Mouse (Mus musculus) midbrain, postnatal 0 days (tissue): ENCODE measurements around the gene Pip5k1c. TPM values are rescaled to one million over a fixed set of nuclear protein-coding genes. Genes with fewer than 3 reads are reported as not detected.
A peak's percentile ranks its signal among the peaks of the same experiment; 100 is the strongest.

Source experiments
- ATAC-seq: fragments of 200-750 bp; cut with Nextera tagmentation; 2 replicates; pipeline ENCODE4 v1.8.0; 2017; ENCODE audit warnings: moderate number of reproducible peaks, mild to moderate bottlenecking, moderate TSS enrichment, moderate library complexity; ENCODE audit not compliant: low FRiP score
- DNase-seq: peaks from one replicate; pipeline ENCODE4 v3.0.0-alpha.2; 2015; ENCODE audit warnings: low spot score
- H3K27ac ChIP-seq: fragments of 300-500 bp; sonication (generic); 2 replicates; pipeline ENCODE4 v1.5.1; 2014; ENCODE audit warnings: low read depth, mild to moderate bottlenecking, low read length, mixed read lengths
- H3K27me3 ChIP-seq: fragments of 300-500 bp; sonication (generic); 2 replicates; pipeline ENCODE4 v1.6.1; 2014; ENCODE audit warnings: low read length, control low read depth, mixed read lengths; ENCODE audit not compliant: insufficient read depth
- H3K36me3 ChIP-seq: fragments of 300-500 bp; sonication (generic); 2 replicates; pipeline ENCODE4 v1.6.1; 2014; ENCODE audit warnings: low read length, control low read depth, mixed read lengths; ENCODE audit not compliant: insufficient read depth
- H3K4me1 ChIP-seq: fragments of 300-500 bp; sonication (generic); 2 replicates; pipeline ENCODE4 v1.6.1; 2014; ENCODE audit warnings: mild to moderate bottlenecking, control low read depth, antibody characterized with exemption, low read length, mixed read lengths; ENCODE audit not compliant: insufficient read depth
- H3K4me2 ChIP-seq: fragments of 300-500 bp; sonication (generic); 2 replicates; pipeline ENCODE4 v1.6.1; 2014; ENCODE audit warnings: low read depth, mild to moderate bottlenecking, low read length, mixed read lengths; ENCODE audit not compliant: poor library complexity, severe bottlenecking
- H3K4me3 ChIP-seq: fragments of 300-500 bp; sonication (generic); 2 replicates; pipeline ENCODE4 v1.5.1; 2014; ENCODE audit warnings: low read depth, mild to moderate bottlenecking, low read length, moderate library complexity
- H3K9ac ChIP-seq: fragments of 300-500 bp; sonication (generic); replicated peaks from 2 replicates; pipeline ENCODE4 v1.6.1; 2014; ENCODE audit warnings: mild to moderate bottlenecking, low read length, moderate library complexity, mixed read lengths; ENCODE audit not compliant: poor library complexity, severe bottlenecking
- H3K9me3 ChIP-seq: fragments of 300-500 bp; sonication (generic); 2 replicates; pipeline ENCODE4 v1.6.1; 2016; ENCODE audit warnings: low read length, control low read depth
- CTCF ChIP-seq: IDR thresholded peaks from 2 replicates; pipeline ENCODE4 v1.5.1; 2016; ENCODE audit warnings: antibody characterized with exemption, mild to moderate bottlenecking
- WGBS: fragments of 180-500 bp; shearing (Covaris S2); extraction: QIAGEN DNeasy Blood & Tissue Kit; methylation state at CpG from one replicate; pipeline ENCODE4 v1.1.7; 2014; 5-methylcytosine and 5-hydroxymethylcytosine counted together
- polyA plus RNA-seq: library from polyadenylated mRNA; unstranded; fragments of >200 nt; fragmentation: Nextera tagmentation; extraction: Ambion mirVana; gene quantifications from 2 replicates; pipeline ENCODE4 v1.2.1, GENCODE M21; 2015
- total RNA-seq: library from RNA; depleted of rRNA; stranded (reverse); fragments of >200 nt; gene quantifications from 2 replicates; pipeline ENCODE4 v1.2.3, GENCODE M21; 2014

The Pip5k1c gene
- total and polyA plus RNA-seq, 2 experiments from 2014 or later: 125 to 256 TPM

DNA sequence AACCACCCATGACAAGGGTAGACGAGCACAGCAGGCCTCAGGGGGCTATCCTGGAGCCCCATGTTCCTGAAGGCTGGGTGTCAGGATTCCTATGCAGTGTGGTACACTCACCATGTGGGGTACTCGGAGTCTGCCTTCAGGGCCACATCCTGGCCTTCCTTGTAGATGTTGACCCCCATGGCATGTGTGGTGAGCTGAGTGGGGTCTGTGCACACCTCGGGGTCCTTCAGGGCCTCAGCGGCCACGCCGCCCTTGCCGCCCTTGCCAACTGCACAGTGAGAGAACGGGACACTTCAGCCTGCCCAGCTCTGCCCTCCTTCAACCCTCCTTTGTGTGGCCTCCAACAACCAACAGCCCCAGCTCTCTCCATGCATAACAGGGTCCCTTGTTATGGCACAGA is 27.2 kb upstream of the Pip5k1c start:
- no peaks in the 10 kb centered on the region for H3K27me3 ChIP-seq
- ATAC-seq: no peak
- WGBS: 97% methylated on average over 8 of the region's 8 CpGs
- H3K27ac ChIP-seq: no peak overlapping the region
- H3K36me3 ChIP-seq: peaks cover 26% of the 10 kb centered on the region
- DNase-seq: no peak
- H3K4me2 ChIP-seq: peak overlapping the region; percentile 53; the same call in 1 of the 2 replicates
- H3K9ac ChIP-seq: no peak overlapping the region; the same call in 1 of the 2 replicates
- H3K9me3 ChIP-seq: no peaks in the 10 kb centered on the region
- H3K4me1 ChIP-seq: peaks cover 13% of the 10 kb centered on the region
- no peak for TF ChIP-seq CTCF
- H3K4me3 ChIP-seq: no peak overlapping the region

- no peak for TF ChIP-seq CTCF
- Histone ChIP-seq H3K9ac (peak within 1 kb of the TSS; percentile 75), H3K27me3 (no peaks in the 10 kb centered on the region), H3K36me3 (peaks cover 32% of the 10 kb centered on the region), H3K9me3 (no peaks in the 10 kb centered on the region), H3K4me3 (peak within 1 kb of the TSS; percentile 61), H3K27ac (peak within 1 kb of the TSS; percentile 83), H3K4me1 (peaks cover 13% of the 10 kb centered on the region), H3K4me2 (peak within 1 kb of the TSS; percentile 82)
- ATAC-seq (peak; percentile 91), DNase-seq (peak; percentile 95)
- under 1% methylated on average over 48 of the region's 48 CpGs for WGBS
Measured at GRCm38 (mm10) chr10:81266211-81267105, 26.3 kb upstream of the Pip5k1c start, which contains the start of the genes Mrpl54 and Apba3. Gene Mrpl54, minus strand, starts transcription at chr10:81266934. Gene Apba3, plus strand, starts transcription at chr10:81266960.

DNA sequence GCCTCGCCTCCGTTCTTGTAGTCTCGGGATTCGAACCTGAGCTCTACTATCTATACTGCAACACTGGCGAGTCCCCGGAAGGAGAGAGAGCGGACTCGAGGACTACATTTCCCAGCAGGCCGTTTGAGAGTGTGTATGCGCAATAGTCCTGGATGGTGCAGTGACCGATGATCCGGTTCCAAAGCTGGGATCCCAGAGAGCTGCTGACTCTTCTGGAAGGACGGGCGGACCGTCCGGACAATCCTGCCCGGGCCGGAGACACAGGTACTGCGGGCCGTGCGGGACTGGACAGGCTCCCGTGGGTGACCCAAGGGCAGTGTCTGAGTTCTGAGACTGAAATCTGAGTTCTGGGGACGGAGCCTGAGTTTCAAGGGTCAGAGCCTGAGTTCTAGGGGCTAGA is 24.7 kb upstream of the Pip5k1c start:
- peak overlapping the region; percentile 61 for H3K4me3 ChIP-seq
- peaks cover 35% of the 10 kb centered on the region for H3K36me3 ChIP-seq
- H3K9ac ChIP-seq: peak overlapping the region; percentile 70
- ATAC-seq (no peak), DNase-seq (peak; percentile 95)
- H3K4me2 ChIP-seq: peak overlapping the region; percentile 82
- H3K9me3 ChIP-seq: no peaks in the 10 kb centered on the region
- no peak for TF ChIP-seq CTCF
- WGBS: 3% methylated on average over 23 of the region's 23 CpGs
- peaks cover 13% of the 10 kb centered on the region for H3K4me1 ChIP-seq
- H3K27ac ChIP-seq: peak overlapping the region; percentile 39; the same call in 1 of the 2 replicates
- no peaks in the 10 kb centered on the region for H3K27me3 ChIP-seq

GRCm38 (mm10) chr10:81268643-81269412 is 23.9 kb upstream of the Pip5k1c start:
- H3K4me2 ChIP-seq: peak overlapping the region; percentile 82
- peak overlapping the region; percentile 70 for H3K9ac ChIP-seq
- WGBS: 74% methylated on average over 14 of the region's 16 CpGs
- no peak for DNase-seq
- TF ChIP-seq CTCF: no peak
- peaks cover 13% of the 10 kb centered on the region for H3K4me1 ChIP-seq
- no peaks in the 10 kb centered on the region for H3K9me3 ChIP-seq
- no peak for ATAC-seq
- no peaks in the 10 kb centered on the region for H3K27me3 ChIP-seq
- H3K4me3 ChIP-seq: peak overlapping the region; percentile 61
- peaks cover 38% of the 10 kb centered on the region for H3K36me3 ChIP-seq
- H3K27ac ChIP-seq: no peak overlapping the region

DNA sequence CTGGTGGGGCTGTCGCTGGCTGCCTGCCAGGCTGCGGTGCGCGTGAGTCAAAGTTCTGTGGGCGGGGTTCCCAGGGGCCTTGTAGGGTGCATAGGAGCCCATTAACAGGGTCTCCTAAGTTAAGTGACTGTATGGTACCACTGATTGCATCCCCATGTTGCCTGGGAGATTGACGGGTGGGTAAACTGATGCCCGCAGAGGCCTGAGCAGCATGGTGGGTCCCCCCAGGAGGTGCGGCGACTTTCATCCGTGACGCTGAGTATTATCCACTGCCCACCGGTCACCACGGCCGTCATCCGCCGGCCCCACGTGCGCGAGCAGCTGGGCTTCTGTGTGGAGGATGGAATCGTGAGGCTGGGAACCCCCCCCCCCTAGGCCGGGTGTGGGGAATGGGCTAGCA is 20.4 kb upstream of the Pip5k1c start:
- ATAC-seq (no peak), DNase-seq (no peak)
- H3K4me1 ChIP-seq: peaks cover 5% of the 10 kb centered on the region
- no peaks in the 10 kb centered on the region for H3K9me3 ChIP-seq
- H3K4me3 ChIP-seq: no peak overlapping the region
- H3K36me3 ChIP-seq: peaks cover 30% of the 10 kb centered on the region
- 92% methylated on average over 21 of the region's 21 CpGs for WGBS
- no peak overlapping the region for H3K9ac ChIP-seq
- H3K27ac ChIP-seq: no peak overlapping the region
- no peaks in the 10 kb centered on the region for H3K27me3 ChIP-seq
- no peak overlapping the region for H3K4me2 ChIP-seq
- TF ChIP-seq CTCF: no peak
